Mouse (Mus musculus): ENCODE results near the gene Ints7.

Gene Ints7

DNA sequence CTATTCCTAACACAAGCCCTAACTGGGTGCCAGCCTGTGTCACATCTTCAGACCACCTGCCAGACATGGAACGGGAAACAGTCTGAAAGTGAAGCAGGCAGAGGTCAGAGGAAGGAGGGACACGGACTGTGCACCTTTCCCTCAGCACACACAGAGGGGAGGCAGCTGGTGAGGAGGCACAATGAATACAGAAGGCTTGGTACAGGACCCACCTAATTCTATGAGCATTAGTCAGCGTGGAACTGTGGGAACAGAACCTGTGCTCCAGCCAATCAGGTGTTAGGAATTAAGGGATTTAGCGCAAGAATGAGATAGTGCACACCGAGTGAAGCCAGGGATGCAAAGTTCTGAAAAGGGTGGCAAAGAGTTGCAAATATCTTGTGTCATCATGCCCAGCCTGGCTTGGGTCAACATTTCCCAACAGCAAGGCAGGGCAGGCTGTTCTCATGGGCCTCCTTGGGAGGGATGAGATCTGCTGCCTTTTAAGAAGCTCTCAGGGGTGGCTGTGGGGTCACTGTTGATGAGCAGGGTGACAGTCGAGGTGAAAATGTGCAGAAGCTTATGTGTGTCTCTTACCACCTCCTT is 57.2 kb downstream of the Ints7 start:
- DNase-seq (ENCODE audit: low spot score in 2 of 2), result no peak

DNA sequence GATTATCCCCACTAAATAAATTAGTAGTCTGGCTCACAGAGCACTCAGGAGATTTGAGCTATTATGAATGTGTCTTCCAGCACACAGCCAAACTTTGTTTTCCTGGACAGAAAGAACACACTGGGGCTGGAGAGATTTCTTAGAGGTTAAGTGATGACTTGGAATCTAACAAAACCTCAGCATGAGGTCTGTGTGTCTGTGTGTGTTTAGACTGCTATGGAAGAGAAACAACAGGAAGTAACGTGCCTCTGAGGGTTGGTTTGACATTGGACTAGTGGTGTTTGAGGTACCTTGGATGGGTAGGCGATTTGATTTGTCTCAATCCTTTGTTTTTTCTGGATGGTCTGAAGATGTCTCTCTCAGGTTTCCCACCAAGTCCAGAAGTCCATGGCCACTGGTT is 58.7 kb downstream of the Ints7 start:
- DNase-seq (ENCODE audit: low spot score in 2 of 2), result no peak

DNA sequence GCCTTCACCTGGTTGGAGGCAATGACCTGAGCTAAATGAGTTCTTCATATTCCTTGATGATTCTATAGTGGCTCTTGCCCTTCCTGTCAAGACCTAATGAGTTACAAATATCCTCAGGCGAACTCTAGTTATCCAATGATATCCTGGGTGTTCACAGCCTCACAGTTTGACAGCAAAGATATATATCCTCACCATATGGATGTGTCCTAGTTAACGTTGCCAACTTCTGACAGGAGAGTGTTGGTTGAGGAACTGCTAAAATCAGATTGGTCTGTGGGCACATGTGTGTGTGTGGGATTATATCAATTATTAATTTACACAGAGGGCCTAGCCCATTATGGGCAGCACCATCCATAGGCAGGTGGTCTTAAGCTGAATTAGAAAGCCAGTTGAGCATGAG is 63.0 kb downstream of the Ints7 start:
- no peak for DNase-seq (ENCODE audit: low spot score in 2 of 2)

DNA sequence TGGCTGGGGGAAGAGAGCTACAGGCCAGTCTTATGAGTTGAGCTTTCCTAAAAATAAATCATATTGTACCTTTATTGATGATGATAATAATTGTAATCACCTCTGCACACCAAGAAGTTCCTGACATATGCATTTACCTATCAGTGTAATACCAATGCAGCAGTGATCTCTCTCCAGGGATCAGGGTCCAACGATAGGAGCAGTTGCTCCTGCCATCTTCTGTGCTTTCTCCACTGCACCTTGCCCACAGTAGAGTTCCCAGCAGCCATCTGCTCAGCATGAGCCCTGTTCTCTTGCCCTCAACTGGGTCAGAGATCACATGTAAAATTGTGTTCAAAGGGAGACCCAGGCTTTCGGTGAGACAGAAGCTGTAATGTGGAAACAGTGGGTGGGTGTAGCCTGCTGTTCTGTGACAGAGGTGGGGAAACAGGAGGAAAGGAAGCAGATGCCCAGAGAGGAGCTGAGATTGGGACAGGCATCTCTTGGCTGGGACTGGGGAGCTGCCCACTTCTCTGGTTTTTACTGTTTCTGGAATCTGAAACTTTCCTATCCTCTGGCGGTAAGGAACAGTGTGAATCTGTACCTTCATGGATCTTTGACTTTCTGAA is 63.9 kb downstream of the Ints7 start:
- DNase-seq (ENCODE audit: low spot score in 2 of 2), result no peak

DNA sequence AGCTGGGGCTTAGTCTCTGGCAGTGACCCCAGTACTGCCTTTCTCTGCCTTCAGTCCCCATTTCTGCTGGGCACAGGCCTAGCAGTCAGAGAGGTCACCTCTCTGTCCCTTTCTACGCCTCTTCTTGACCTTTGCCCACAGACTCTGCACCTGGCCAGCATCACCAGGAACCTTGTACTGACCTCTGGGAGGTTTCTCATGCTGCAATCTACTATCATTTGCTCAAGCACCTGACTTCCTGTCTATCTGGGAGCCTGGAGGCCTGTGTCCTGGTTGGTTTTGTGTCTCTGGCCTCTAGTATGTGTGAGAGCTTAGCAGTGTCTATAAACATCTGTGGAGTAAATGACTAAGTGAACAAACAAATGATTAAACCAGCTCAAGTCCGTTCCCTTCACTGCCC is 64.7 kb downstream of the Ints7 start:
- DNase-seq (ENCODE audit: low spot score in 2 of 2), result no peak

DNA sequence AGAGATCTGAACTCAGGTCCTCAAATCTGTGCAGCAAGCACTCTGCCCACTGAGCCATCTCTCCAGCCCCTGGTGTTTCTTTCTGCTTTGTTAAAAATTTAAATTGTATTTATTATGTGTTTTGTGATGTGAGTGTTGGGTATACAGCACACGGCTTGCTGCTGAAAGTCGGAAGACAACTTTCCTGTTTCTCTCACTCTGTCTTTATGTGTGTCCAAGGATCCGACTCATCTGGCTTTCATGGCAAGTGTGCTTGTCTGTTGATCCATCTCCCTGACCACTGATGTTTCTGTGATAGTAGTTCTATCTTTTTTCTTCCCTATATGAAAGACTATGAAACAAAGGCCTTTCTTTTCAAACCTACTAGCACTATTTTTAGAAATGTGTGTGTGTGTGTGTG is 65.4 kb downstream of the Ints7 start:
- no peak for DNase-seq (ENCODE audit: low spot score in 2 of 2)

DNA sequence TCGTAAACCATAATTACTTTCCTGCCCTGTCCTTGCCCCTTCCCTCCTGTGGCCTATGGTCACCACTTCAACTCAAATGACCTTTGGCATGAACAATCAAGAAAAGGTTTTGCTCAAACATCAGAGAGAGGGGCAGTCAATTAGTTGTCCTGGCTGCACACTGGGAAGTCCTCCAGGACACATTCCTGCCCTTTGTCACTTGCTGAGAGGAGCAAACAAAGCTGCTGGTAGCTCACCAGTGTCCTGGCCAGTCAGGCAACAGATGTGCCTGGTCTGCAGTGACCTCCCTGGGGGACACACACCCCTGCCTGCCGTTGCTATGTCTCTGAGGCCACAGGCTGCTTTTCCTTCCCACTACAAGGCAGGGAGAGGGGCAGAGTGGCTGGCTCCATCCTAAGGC is 66.0 kb downstream of the Ints7 start:
- no peak for DNase-seq (ENCODE audit: low spot score in 2 of 2)

DNA sequence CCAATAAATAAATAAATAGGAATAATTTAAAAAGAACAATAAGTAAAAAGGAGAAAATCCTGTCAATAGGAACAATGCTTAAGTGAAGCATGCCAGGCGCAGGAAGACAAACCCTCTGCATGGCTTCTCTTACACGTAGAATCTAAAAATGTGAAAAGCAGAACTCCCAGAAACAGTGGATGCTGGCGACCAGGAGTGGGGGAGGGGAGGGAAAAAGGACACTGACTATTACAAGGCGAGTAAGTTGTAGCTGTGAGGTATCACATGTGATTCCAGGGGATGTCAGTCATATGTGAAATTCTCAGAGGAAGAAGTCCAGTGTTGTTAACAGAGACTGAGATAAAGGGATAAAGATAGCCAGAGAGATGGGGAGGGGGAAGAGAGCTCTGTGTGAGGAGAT is 67.5 kb downstream of the Ints7 start:
- DNase-seq (ENCODE audit: low spot score in 2 of 2), result no peak

DNA sequence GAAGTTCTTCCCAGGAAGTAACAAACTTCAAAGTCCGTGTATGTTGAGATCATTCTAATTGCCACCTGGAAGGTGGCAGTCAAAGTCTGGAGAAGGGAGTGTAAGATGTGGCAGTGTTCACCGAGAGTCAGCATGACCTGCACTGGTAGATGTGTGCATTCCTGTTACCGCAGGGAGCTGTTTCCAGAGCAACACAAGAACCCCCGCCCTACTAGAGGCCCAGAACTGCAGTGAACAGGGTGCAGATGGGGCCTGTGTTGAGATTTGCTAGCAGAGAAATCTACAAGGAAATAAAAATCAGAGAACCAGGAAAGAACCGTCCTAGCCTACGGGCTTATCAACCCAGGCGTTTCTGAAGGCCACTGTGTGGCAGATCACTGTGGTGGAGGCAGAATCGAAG is 70.5 kb downstream of the Ints7 start:
- no peak for DNase-seq (ENCODE audit: low spot score in 2 of 2)

DNA sequence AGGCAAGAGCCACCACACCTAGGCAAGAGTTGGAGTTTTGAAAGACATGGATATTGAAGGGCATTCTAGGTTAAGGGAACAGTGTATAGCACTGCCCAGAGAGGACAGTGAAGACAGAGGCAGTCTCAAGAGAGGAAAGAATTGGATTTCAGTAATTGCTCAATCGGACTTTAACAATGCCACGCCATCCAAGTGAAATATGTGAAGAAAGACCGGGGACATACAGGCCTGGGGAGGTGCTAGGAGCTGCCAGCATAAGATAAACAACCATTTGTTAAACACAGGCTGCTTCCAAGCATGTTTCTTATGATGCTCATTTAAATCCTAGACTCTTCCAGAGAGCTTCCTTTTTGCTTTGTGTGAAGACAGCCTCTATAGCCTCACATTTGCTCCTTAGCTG is 72.2 kb downstream of the Ints7 start:
- DNase-seq (ENCODE audit: low spot score in 2 of 2), result no peak

DNA sequence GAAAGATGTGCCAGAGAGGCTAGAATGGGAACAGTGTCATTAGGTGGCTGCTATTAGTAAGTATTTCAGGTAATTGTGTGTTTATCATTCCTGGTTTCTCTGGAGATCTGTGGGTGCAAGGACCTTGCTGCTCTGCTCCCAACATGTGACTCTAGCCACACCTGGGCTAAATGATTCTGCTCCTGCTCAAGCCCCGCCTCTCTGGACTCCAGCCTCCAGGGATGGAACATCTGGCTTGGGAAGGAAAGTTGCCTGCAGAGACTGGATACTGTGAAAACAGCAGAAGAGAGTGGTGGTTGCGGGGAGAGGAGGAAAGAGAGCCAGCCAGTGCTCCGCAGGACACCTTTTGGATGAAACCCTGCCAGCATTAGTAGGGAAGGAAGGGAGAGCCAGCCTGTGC is 84.0 kb downstream of the Ints7 start:
- no peak for DNase-seq (ENCODE audit: low spot score in 2 of 2)

DNA sequence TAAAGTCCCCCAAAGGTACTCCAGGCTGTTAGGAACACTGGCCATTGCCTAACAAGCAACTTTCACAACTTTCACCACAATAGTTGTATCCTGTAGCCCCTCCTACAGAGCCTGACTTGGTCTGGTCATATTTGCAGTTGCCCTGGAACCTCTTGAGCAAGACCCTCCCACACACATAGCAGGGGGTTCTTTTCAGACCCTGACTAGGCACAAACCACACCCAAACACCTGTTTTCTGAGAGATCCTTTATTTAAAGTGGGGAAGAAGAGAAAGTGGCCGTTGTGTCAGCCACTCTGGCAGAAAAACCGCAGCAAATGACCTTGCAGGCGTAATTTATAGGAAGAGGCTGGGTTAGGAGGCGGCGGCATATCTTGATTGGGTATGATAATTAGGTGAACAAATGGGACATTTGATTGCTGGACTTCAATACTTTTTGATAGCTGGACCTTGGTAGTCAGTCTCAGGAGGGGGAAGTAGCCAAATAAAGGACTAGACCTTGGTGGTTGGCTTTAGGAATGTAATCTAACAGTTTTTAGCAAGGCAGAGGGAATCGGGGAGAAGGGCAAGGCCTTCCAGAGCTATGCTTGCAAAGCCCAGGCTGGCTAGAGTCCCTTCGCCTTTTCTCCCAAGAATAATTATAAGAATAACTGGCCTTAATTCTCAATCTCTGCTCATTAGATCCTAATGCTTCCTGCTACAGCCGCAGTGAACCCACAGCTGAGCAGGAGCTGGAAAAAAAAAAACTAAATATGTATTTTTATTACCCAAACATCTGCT is 85.8 kb downstream of the Ints7 start:
- no peak for DNase-seq (ENCODE audit: low spot score in 2 of 2)

DNA sequence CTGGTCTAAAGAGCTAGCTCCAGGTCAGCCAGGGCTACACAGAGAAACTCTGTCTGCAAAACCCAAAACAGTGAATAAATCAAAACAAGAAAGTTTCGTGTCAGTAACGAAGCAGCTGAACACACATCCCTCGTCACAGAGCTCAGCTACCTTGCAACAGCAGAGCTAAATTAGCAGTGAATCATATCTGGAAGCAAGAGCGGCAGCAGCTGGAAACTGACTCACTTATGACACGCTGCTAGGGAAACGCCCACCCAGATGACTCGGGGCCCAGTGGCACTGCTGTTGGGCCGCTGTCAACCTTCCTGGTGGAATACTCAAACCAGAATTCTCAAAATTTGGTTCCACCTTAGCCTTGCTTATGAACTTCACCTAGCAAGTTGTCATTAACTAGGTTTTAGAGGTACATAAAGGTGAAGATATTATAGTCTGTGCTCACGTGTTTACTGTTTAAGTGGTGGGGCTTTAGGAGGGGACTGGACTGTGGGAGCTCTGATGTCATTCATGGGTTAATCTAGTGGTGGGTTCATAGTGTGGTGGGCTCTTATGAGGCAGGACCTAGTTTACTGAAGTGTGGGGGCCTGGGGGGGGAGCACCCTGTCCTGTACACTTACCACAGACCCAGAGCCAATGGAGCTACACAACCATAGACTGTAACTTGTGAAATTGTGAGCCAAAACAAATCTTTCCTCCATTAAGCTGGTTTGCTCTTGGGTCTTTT is 86.9 kb downstream of the Ints7 start:
- peak in 1 of 2 experiments; percentile 19 for DNase-seq (ENCODE audit: low spot score in 2 of 2)

DNA sequence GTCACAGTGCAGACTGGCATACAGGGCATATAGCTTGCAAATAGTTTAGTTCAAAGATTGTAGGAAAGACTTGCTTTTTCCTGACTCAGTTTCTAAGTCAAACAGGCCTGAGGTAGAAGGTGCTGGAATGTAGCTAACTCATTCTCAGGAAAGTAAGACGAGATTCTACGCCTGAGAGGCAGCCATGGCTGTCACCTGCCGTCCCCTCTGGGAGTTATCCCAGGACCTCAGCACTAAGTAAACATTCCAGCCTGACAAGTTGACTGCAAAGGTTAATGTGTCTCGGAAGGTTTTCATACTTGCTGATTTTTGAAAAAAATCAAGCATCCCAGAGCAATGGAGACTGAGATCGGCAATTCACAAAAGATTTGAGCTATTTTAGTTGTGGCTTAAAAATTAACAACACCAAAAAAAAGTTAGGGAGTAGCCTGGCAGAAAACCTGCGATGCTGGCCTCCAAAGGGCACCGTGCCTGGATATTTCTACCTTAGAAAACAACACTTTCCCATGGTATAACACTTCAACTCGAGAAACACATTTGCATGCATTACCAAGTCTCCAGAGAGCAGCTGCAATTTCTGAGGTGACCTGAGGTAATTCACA is 87.6 kb downstream of the Ints7 start:
- no peak for DNase-seq (ENCODE audit: low spot score in 2 of 2)

DNA sequence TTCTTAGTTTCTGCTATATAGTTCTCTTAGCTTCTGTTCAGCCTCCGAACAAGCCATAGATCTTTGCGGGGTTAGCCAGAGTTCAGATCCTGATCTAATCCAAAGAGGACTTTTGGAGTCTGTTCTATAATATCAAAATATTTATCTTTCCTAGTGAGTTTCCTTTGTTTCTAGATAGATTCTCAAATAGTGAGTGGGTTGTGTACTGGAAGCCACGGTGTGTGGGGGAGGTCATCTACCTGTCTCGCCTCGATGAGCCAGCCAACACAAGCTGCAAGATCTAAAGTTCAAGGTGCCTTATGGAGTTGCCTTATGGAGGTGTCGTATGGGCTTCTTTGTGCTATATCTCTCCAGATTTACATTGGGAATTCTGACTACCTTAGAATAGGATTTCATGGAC is 88.2 kb downstream of the Ints7 start:
- DNase-seq (ENCODE audit: low spot score in 2 of 2), result no peak

DNA sequence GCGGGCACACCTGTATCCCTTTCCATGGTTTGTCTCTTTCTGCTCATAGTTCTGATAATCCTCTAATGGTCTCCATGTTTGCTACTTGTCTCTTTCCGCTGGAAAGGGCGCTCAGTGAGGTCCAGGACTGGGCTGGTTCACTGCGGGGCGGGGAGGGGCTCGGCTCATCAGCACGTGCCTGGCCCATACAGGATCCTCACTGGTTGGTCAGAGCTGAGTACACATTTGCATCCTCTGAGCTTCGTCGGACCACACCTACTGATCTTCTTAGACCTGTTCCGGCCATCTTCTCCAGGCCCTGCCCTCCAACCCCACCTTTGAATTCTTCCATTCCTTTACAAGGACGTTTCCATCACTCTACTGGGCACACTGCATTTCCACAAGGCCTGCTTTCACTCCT is 90.9 kb downstream of the Ints7 start:
- no peak for DNase-seq (ENCODE audit: low spot score in 2 of 2)

DNA sequence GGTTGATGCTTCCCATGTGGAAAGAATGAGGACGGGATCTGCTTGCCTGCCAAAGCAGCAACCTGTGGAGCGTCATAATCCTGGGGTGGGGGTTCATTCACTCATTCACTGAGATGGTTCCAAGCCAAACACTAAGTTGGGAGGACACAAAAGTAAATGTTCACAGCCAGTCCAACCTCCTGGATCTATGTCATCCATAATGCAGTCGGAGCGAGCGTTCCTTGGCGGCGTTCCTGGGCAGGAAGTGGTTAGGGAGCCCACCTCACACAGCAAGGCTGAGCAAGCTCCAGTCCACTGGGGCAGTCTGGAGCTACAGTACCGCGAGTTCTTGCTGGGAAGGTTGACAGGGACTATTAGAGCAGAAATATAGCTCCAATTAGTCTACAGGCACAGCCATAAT is 92.6 kb downstream of the Ints7 start:
- no peak for DNase-seq (ENCODE audit: low spot score in 2 of 2)

Measured in frontal cortex, postnatal 10 days (tissue).